Comparison of ENCODE assay signal across 13 mouse cellular contexts in genomic region chr11:6924476-6924875, GRCm38 (mm10).
DNase-seq lines count a peak whose midpoint lies in the region; ATAC-seq lines count a peak whose summit lies in the region.
"Had no signal": no experiment of that assay in that cellular context is flagged by ENCODE, and none has a peak within 500 bp of the region (broad histone marks: within the 10 kb centered on the region; RNA-seq: fewer than 3 reads in every experiment).

No protein-coding gene starts in this region.

- H3K9me3 ChIP-seq in heart, embryonic 14.5 days (ENCODE audit: control insufficient read depth, low read length) = no peaks in the 10 kb centered on the region
- no peaks in the 10 kb centered on the region for H3K9me3 ChIP-seq in liver, embryonic 11.5 days (ENCODE audit: control insufficient read depth, low read length)
- no peaks in the 10 kb centered on the region for H3K9me3 ChIP-seq in embryonic facial prominence, embryonic 10.5 days
- H3K9me3 ChIP-seq in intestine, embryonic 16.5 days (ENCODE audit: control insufficient read depth, low read length) = no peaks in the 10 kb centered on the region
- H3K9me3 ChIP-seq: forebrain, embryonic 10.5 days had no signal

- WGBS in heart, embryonic 14.5 days = 21% methylated on average over 6 of the region's 6 CpGs
- WGBS in liver, embryonic 11.5 days = 28% methylated on average over 6 of the region's 6 CpGs
- 28% methylated on average over 6 of the region's 6 CpGs for WGBS in embryonic facial prominence, embryonic 10.5 days
- 29% methylated on average over 6 of the region's 6 CpGs for WGBS in intestine, embryonic 16.5 days

- peaks cover 12 to 13% of the 10 kb centered on the region in 2 experiments; a peak in 3 of 4 replicates for H3K4me1 ChIP-seq in heart, embryonic 14.5 days (ENCODE audit: control insufficient read depth in 2 of 2, insufficient read depth in 2 of 2, low read length in 2 of 2)
- no peaks in the 10 kb centered on the region for H3K4me1 ChIP-seq in liver, embryonic 11.5 days (replicated peaks; ENCODE audit: control insufficient read depth, insufficient read depth, low read length)
- peaks cover 17% of the 10 kb centered on the region for H3K4me1 ChIP-seq in embryonic facial prominence, embryonic 10.5 days
- H3K4me1 ChIP-seq in intestine, embryonic 16.5 days (ENCODE audit: control insufficient read depth, insufficient read depth, low read length) = 0 out of 2 replicates have a peak, but pooled peaks cover 4% of the 10 kb centered on the region

- H3K9ac ChIP-seq in heart, embryonic 14.5 days (ENCODE audit: low read length) = no peak overlapping the region
- H3K9ac ChIP-seq in liver, embryonic 11.5 days (ENCODE audit: low read depth, low read length) = no peak overlapping the region
- H3K9ac ChIP-seq in intestine, embryonic 16.5 days (ENCODE audit: low read depth, low read length) = no peak overlapping the region

- H3K4me3 ChIP-seq in heart, embryonic 14.5 days (ENCODE audit: control insufficient read depth in 1 of 2, insufficient read depth in 1 of 2, low read depth in 1 of 2, low read length in 2 of 2) = no peak overlapping the region
- H3K4me3 ChIP-seq in liver, embryonic 11.5 days (ENCODE audit: low read depth, low read length) = no peak overlapping the region
- H3K4me3 ChIP-seq in embryonic facial prominence, embryonic 10.5 days = no peak overlapping the region
- H3K4me3 ChIP-seq in intestine, embryonic 16.5 days (ENCODE audit: low read length) = no peak overlapping the region
- H3K4me3 ChIP-seq: forebrain, embryonic 10.5 days had no signal

- H3K27ac ChIP-seq in heart, embryonic 14.5 days (replicated peaks in 1 of 2; ENCODE audit: control insufficient read depth in 1 of 2, insufficient read depth in 1 of 2, low read depth in 2 of 2, low read length in 2 of 2) = no peak overlapping the region
- no peak overlapping the region for H3K27ac ChIP-seq in liver, embryonic 11.5 days (ENCODE audit: low read depth, low read length)
- H3K27ac ChIP-seq in embryonic facial prominence, embryonic 10.5 days (replicated peaks) = 0 out of 2 replicates have a peak overlapping the region, but pooled peaks have one; percentile 11
- H3K27ac ChIP-seq in intestine, embryonic 16.5 days (ENCODE audit: low read length) = no peak overlapping the region
- H3K27ac ChIP-seq: forebrain, embryonic 10.5 days had no signal

- no peak for DNase-seq in heart, postnatal 10 days
- DNase-seq in liver, embryonic 11.5 days (ENCODE audit: low spot score) = no peak
- DNase-seq in liver = no peak
- DNase-seq in embryonic facial prominence, embryonic 10.5 days (ENCODE audit: low spot score) = peak; percentile 18
- DNase-seq in layer of hippocampus, postnatal 10 days (ENCODE audit: low spot score in 2 of 2) = no peak
- DNase-seq: cerebellum, adult 11 months; kidney, adult 18-20 months; right cerebral cortex, postnatal 25 days; thymus, postnatal 25 days had no signal

- H3K36me3 ChIP-seq in heart, embryonic 14.5 days (ENCODE audit: control insufficient read depth, insufficient read depth, low read length) = no peaks in the 10 kb centered on the region
- no peaks in the 10 kb centered on the region for H3K36me3 ChIP-seq in liver, embryonic 11.5 days (ENCODE audit: control insufficient read depth, insufficient read depth, low read length)
- no peaks in the 10 kb centered on the region for H3K36me3 ChIP-seq in embryonic facial prominence, embryonic 10.5 days (replicated peaks)
- H3K36me3 ChIP-seq in intestine, embryonic 16.5 days (ENCODE audit: control insufficient read depth, insufficient read depth, low read length) = no peaks in the 10 kb centered on the region
- H3K36me3 ChIP-seq: forebrain, embryonic 10.5 days had no signal

- H3K4me2 ChIP-seq in heart, embryonic 14.5 days (ENCODE audit: low read length) = peak overlapping the region; percentile 56
- H3K4me2 ChIP-seq in liver, embryonic 11.5 days = peak overlapping the region; percentile 26; the same call in 1 of the 2 replicates
- H3K4me2 ChIP-seq in intestine, embryonic 16.5 days (ENCODE audit: low read depth, low read length) = no peak overlapping the region

- no peaks in the 10 kb centered on the region for H3K27me3 ChIP-seq in heart, embryonic 14.5 days (ENCODE audit: control insufficient read depth, insufficient read depth, low read length)
- no peaks in the 10 kb centered on the region for H3K27me3 ChIP-seq in liver, embryonic 11.5 days (replicated peaks; ENCODE audit: control insufficient read depth, insufficient read depth, low read length)
- H3K27me3 ChIP-seq in embryonic facial prominence, embryonic 10.5 days (replicated peaks; ENCODE audit: low read depth, poor library complexity, severe bottlenecking) = no peaks in the 10 kb centered on the region
- H3K27me3 ChIP-seq in intestine, embryonic 16.5 days (replicated peaks; ENCODE audit: control insufficient read depth, insufficient read depth, low read length) = no peaks in the 10 kb centered on the region

- intact Hi-C loops in heart, postnatal 10 days (cut with DNase I) = no loop called here

- no peak for ATAC-seq in heart, embryonic 14.5 days (ENCODE audit: insufficient number of reproducible peaks, insufficient read depth, low FRiP score, low read depth)
- no peak for ATAC-seq in liver, embryonic 11.5 days (replicated peaks; ENCODE audit: low FRiP score)
- ATAC-seq in intestine, embryonic 16.5 days = peak; percentile 38
- ATAC-seq in monocyte, adult 5-6 weeks (replicated peaks; ENCODE audit: insufficient number of reproducible peaks, low FRiP score, low TSS enrichment, poor library complexity, severe bottlenecking) = no peak
